Mouse (Mus musculus): ENCODE measurements around the gene Map3k21.

Gene Map3k21

GRCm38 (mm10) chr8:125917013-125917412 is 6.8 kb downstream of the Map3k21 start:
- no peak for DNase-seq

- DNase-seq = no peak
Observed at GRCm38 (mm10) chr8:125918719-125919118, 8.5 kb downstream of the Map3k21 start.

GRCm38 (mm10) chr8:125919560-125919959 is 9.3 kb downstream of the Map3k21 start:
- peak; percentile 49 for DNase-seq

- peak; percentile 56 for DNase-seq
Observed at GRCm38 (mm10) chr8:125920281-125920680, 10.0 kb downstream of the Map3k21 start.

GRCm38 (mm10) chr8:125920761-125921160 is 10.5 kb downstream of the Map3k21 start:
- no peak for DNase-seq

GRCm38 (mm10) chr8:125922333-125922732 is 12.1 kb downstream of the Map3k21 start:
- no peak for DNase-seq

- DNase-seq = no peak
Observed at GRCm38 (mm10) chr8:125926636-125927035, 16.4 kb downstream of the Map3k21 start.

GRCm38 (mm10) chr8:125930276-125931046 is 20.2 kb downstream of the Map3k21 start:
- DNase-seq = no peak

- no peak for DNase-seq
Observed at GRCm38 (mm10) chr8:125931822-125932221, 21.6 kb downstream of the Map3k21 start.

- DNase-seq = peak; percentile 77
Observed at GRCm38 (mm10) chr8:125935649-125936048, 25.4 kb downstream of the Map3k21 start.

GRCm38 (mm10) chr8:125944511-125944910 is 34.3 kb downstream of the Map3k21 start:
- DNase-seq = no peak

GRCm38 (mm10) chr8:125948696-125949308 is 38.6 kb downstream of the Map3k21 start:
- DNase-seq = no peak

- peak; percentile 97 for DNase-seq
Observed at GRCm38 (mm10) chr8:125950007-125950940, 40.0 kb downstream of the Map3k21 start.

GRCm38 (mm10) chr8:125955671-125956070 is 45.4 kb downstream of the Map3k21 start:
- peak; percentile 83 for DNase-seq

GRCm38 (mm10) chr8:125956796-125957195 is 46.5 kb downstream of the Map3k21 start:
- DNase-seq = peak; percentile 43

GRCm38 (mm10) chr8:125957226-125957993 is 47.2 kb downstream of the Map3k21 start:
- peak; percentile 65 for DNase-seq

GRCm38 (mm10) chr8:125957994-125958368 is 47.7 kb downstream of the Map3k21 start:
- no peak for DNase-seq

- DNase-seq = peak; percentile 54
Observed at GRCm38 (mm10) chr8:125959363-125959771, 49.1 kb downstream of the Map3k21 start.

- no peak for DNase-seq
Observed at GRCm38 (mm10) chr8:125960037-125960436, 49.8 kb downstream of the Map3k21 start.

- DNase-seq = peak; percentile 90
Observed at GRCm38 (mm10) chr8:125961790-125962189, 51.5 kb downstream of the Map3k21 start.

- DNase-seq = peak; percentile 73
Observed at GRCm38 (mm10) chr8:125963807-125964211, 53.6 kb downstream of the Map3k21 start.

- no peak for DNase-seq
Observed at GRCm38 (mm10) chr8:125971336-125971735, 61.1 kb downstream of the Map3k21 start.
